Mouse (Mus musculus) brain, adult 2 months (tissue): ENCODE measurements at regions not wholly inside any gene's neighbourhood (a gene's known extent, or its start where the extent isn't known, plus 50 kb on each side); places are given as distances from the start of the nearest gene placed in this dataset.

Experiments used
- DNase-seq: peaks from one replicate; pipeline ENCODE4 v3.0.0; 2011; ENCODE audit warnings: low read depth, low spot score

- DNase-seq: peak; percentile 0
Measured at GRCm38 (mm10) chr1:48866926-48867325, 1974.3 kb upstream of the Slc39a10 start.

GRCm38 (mm10) chr1:48881373-48881772 lies 1988.7 kb upstream of the Slc39a10 start:
- peak; percentile 10 for DNase-seq

DNA sequence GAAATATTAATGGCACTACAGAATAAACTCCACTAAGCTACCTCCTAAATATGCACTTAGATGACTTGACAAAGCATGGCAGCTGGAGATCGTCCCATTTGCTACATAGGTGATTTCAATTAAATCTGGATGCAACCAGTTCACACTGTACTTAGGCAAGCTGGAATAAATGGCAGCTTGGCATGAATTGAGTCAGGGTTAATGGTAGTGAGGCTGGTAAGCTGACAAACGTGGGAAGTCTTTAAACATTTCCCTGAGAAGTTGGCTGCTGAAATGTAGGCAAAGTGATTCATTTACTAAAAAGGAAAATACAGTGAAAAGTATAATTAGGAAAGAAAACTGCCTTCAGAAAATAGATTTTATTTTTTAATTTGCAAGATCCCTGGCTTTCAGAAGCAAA lies 2000.9 kb upstream of the Slc39a10 start:
- DNase-seq: peak; percentile 78

DNA sequence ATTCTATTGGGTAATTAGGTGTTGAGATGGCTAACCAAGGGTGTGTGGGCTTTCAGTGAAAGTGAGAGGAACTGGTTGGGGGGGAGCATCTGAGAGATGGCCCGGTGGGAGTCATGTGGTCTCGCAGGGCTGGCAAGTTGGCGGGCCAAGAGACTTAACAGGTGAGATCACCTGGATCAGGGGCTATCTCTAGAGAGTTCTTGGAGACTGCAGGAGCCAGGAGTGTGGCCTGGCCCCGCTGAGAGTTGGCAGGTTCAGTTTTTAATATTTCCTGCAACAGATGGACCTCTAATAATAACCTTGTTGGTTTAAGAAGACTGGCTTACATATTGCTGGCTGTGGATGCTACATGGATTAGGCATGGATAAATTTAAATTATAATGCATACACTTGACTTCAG lies 1984.0 kb upstream of the Tmeff2 start:
- peak; percentile 92 for DNase-seq

- peak; percentile 24 for DNase-seq
Measured at GRCm38 (mm10) chr1:48943126-48943525, 1957.3 kb upstream of the Tmeff2 start.

- DNase-seq: peak; percentile 8
Measured at GRCm38 (mm10) chr1:48943826-48944225, 1956.6 kb upstream of the Tmeff2 start.
